Mouse (Mus musculus) bone marrow, adult 2 months (tissue): ENCODE results near the gene Ifi44. TPM values are rescaled to one million over a fixed set of nuclear protein-coding genes. Genes with fewer than 3 reads are reported as not detected.

Source experiments
- H3K27ac ChIP-seq: fragments of 200-500 bp; 2 replicates; pipeline ENCODE4 v1.5.1; 2012; ENCODE audit warnings: low read depth, mild to moderate bottlenecking, control low read depth, inconsistent platforms, low read length; ENCODE audit not compliant: control insufficient read depth, poor library complexity, insufficient read depth
- H3K4me1 ChIP-seq: fragments of 200-500 bp; 2 replicates; pipeline ENCODE4 v1.6.1; 2011; ENCODE audit warnings: low read length; ENCODE audit not compliant: control insufficient read depth, insufficient read depth
- H3K4me3 ChIP-seq: fragments of 200-500 bp; replicated peaks from 2 replicates; pipeline ENCODE3; 2011; ENCODE audit warnings: mild to moderate bottlenecking, low read depth, low read length, control low read depth; ENCODE audit not compliant: control insufficient read depth
- CTCF ChIP-seq: fragments of 200-500 bp; IDR thresholded peaks from 2 replicates; pipeline ENCODE4 v1.5.1; 2011; ENCODE audit warnings: low read length, control low read depth; ENCODE audit not compliant: control insufficient read depth, insufficient read depth
- POLR2A ChIP-seq: fragments of 200-500 bp; IDR thresholded peaks from 2 replicates; pipeline ENCODE4 v1.6.1; 2011; ENCODE audit warnings: low read depth, mild to moderate bottlenecking, control low read depth, low read length, borderline replicate concordance; ENCODE audit not compliant: control insufficient read depth
- WGBS: fragments of 180-500 bp; shearing (Covaris S2); methylation state at CpG from one replicate; pipeline ENCODE4 v1.1.7; 2018; 5-methylcytosine and 5-hydroxymethylcytosine counted together
- polyA plus RNA-seq: library from polyadenylated mRNA; stranded (reverse); fragments of >200 nt; gene quantifications from 2 replicates; pipeline ENCODE4 v1.2.4, GENCODE M21; 2011; ENCODE audit warnings: low replicate concordance; ENCODE audit not compliant: missing spikeins, insufficient read depth, insufficient read length

The Ifi44 gene
- polyA plus RNA-seq, result 2.7 and 5.1 TPM in 2 replicates

DNA sequence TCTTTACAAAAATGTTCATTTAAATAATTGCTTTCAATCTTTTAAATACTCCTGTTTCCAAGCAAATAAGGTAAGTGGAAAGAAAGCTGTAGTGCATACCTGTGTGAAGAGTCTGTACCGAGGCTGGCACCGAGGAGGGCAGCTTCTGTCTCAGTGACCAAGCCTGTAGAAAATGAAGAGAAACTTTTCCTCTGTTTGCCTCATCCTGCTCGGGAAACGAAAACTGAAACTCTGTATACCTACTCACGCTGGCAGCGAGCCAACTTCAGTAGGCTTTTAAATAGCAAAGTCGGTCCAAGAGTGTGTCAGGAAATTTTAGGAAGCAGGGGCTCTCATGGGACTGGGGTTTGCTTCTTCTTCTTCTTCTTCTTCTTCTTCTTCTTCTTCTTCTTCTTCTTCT is at the start of gene Ifi44:
Gene Ifi44, minus strand, starts transcription at position 224 of the 400 bp plus-strand sequence.
- peak within 1 kb of the TSS; percentile 27 for H3K4me3 ChIP-seq
- no peak within 1 kb of the TSS for H3K27ac ChIP-seq
- H3K4me1 ChIP-seq, result no peaks in the 10 kb centered on the region
- TF ChIP-seq CTCF (no peak), POLR2A (no peak)
- 2% methylated on average over 7 of the region's 7 CpGs for WGBS

DNA sequence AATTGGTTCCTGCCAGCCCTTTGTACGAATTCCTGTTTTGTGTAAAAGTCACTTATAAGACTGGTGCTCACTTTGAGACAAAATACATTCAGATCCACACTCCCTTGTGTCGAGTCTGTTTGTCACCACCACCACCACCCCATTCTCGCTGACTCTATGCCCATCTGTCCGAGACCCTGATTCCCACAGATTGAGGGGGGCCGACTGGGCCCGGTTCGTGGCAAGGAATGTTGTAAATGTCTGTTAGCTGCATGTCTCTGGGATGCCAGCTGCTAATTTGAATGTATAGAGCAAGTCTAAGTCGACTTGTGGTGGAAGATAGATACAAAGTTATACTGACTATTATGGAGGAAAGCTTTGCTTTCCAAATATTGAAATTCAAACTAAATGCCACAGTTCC is 38.9 kb upstream of the Ifi44 start:
- H3K4me3 ChIP-seq, result no peak overlapping the region
- H3K4me1 ChIP-seq, result no peaks in the 10 kb centered on the region
- WGBS, result 82% methylated on average over 8 of the region's 8 CpGs
- TF ChIP-seq CTCF (no peak), POLR2A (no peak)
- no peak overlapping the region for H3K27ac ChIP-seq

DNA sequence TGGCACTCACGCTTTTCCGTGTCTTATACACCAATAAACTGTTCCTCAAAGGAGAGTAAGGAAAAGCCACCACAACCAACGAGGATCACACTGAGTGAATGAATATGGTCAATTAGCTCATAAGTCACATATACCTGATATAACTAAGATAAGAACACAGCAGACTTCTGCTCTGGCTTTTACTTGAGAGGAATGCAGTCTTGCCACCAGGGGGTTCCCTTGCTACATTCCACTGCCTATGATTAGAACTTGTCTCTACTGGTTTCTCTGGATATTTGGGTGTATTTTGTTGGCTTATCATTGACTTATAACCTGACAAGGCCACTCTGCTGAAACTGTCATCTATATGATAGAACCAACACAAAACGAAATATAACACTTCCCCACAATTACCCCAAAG is 25.3 kb upstream of the Ifi44 start:
- TF ChIP-seq POLR2A (no peak), CTCF (no peak)
- 62% methylated on average over 4 of the region's 4 CpGs for WGBS
- Histone ChIP-seq H3K27ac (no peak overlapping the region), H3K4me1 (no peaks in the 10 kb centered on the region), H3K4me3 (no peak overlapping the region)

DNA sequence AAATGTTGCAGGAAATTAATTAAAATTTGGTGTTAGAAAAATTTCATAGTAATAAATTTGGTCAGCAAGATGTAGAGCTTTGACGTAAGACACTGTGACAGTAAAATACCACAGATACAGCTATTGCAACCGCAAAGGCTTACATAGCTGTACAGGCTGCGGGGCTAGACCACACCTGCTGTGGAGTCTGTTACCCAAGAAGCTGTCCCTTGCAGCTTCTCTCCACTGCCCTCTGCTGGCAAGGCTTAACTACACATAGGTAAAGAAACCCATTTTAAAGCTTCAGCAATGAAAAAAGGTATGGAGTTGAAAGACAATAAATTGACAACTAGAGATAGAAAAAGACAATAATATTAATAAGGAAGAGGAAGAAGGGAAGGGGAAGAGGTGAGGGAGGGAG is 21.3 kb upstream of the Ifi44 start:
- 15% methylated on average over 3 of the region's 3 CpGs for WGBS
- Histone ChIP-seq H3K27ac (no peak overlapping the region), H3K4me3 (no peak overlapping the region), H3K4me1 (no peaks in the 10 kb centered on the region)
- TF ChIP-seq CTCF (peak; percentile 35; the same call in 1 of the 2 replicates), POLR2A (no peak)

DNA sequence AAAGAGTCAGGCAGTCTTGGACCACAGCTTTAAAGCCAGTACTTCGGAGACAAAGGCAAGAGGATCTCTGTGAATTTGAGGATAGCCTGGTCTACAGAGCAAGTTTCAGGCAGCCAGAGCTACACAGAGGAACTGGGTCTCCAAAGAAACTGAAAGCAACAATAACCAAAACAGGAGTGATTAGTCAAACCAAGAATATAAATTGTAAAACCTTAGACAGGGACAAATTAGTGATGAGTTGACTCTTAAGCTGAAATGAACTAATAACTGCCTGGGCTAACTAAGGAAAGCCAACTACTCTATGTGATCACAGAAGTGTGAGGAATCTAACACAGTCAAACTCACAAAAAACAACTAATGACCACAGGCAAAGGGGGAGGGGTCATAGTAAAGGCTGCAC is 1.2 kb downstream of the Ifi44 start:
- TF ChIP-seq CTCF, result no peak
- no peak for TF ChIP-seq POLR2A
- Histone ChIP-seq H3K4me1 (no peaks in the 10 kb centered on the region), H3K4me3 (no peak overlapping the region), H3K27ac (no peak overlapping the region)
- 65% methylated on average over 1 of the region's 1 CpGs for WGBS

DNA sequence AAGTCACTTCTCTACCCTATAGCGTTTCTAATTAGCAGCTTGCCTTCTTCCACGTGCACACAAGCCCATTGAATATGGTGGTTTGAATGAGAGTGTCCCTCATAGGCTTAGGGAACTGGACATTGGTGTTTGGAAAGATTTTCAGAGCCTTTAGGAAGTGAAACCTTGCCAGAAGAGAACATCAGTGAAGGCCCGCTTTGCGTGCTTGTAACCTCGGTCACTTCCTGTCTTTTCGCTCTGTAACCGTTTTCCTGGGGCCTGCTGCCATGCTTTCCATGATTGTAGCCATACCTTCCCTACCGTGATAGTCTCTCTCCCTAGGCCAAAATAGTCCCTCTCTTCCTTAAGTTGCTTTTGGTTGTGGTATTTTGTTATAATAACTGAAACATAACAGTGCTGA is 3.7 kb downstream of the Ifi44 start:
- Histone ChIP-seq H3K27ac (no peak overlapping the region), H3K4me1 (no peaks in the 10 kb centered on the region), H3K4me3 (no peak overlapping the region)
- WGBS, result 58% methylated on average over 8 of the region's 8 CpGs
- TF ChIP-seq POLR2A (no peak), CTCF (no peak)

DNA sequence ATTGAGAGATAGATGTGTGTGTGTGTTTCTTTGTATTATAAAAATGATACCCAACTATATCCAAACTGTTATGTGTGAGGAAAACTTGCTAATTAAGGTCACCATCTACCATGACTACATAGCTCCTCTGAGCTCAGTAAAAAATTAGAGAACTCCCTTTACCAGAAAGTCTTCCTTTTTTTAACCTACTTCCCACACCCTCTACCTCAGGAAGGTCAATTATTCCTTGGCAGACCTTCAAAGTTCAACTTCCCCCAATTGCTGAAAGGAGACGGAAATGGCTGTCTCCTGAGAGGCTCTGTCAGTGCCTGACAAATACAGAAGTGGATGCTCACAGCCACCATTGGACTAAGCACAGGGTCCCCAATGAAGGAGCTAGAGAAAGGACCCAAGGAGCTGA is 7.5 kb downstream of the Ifi44 start:
- no peak overlapping the region for H3K4me3 ChIP-seq
- TF ChIP-seq CTCF (no peak), POLR2A (no peak)
- 30% methylated on average over 1 of the region's 1 CpGs for WGBS
- no peak overlapping the region for H3K27ac ChIP-seq
- no peaks in the 10 kb centered on the region for H3K4me1 ChIP-seq

DNA sequence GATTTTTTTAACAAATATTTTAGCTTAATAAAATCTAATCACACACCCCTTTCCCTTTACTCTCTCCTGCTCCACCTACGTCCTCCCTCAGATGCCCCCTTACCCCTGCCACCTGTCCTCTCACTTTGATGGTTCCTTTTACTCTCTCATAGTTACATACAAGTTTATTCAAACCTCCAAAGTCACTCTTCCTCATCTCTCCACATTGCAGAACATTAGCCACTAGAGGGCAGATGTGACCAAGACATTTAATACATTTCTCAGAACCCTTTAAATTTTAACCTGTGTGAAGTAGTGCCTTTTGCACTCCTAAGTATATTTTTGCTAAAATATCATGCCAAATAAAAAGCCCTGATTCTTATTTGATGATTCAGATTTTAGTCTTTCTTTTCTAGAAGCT is 33.5 kb downstream of the Ifi44 start:
- TF ChIP-seq POLR2A (no peak), CTCF (no peak)
- no peak overlapping the region for H3K27ac ChIP-seq
- no peak overlapping the region for H3K4me3 ChIP-seq
- no peaks in the 10 kb centered on the region for H3K4me1 ChIP-seq
- 16% methylated on average over 1 of the region's 1 CpGs for WGBS

DNA sequence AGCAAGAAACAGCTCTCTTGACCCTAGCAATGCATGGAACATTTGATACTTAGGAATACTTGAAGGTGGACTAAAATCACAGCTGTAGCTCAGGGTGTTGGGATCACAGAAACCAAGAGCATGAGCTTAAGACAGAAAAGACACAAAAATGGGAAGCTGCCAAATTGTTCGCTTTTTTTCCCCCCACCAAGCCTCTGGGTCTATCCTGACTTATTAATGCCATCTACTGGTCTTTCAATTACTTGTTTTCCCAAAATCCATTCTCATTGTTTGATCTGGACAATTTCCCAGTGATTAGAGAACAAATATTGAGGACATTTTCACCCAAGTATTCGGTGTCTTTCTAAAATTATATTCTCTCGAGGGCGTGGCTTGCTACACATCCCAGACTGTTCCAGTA is 42.4 kb downstream of the Ifi44 start:
- WGBS, result 77% methylated on average over 4 of the region's 4 CpGs
- Histone ChIP-seq H3K4me1 (no peaks in the 10 kb centered on the region), H3K4me3 (no peak overlapping the region), H3K27ac (no peak overlapping the region)
- TF ChIP-seq POLR2A (no peak), CTCF (no peak)

Other genes starting within 250 kb of the Ifi44 start
- not detected in 2 replicates for gene Ifi44l, start 12.9 kb upstream of the Ifi44 start, polyA plus RNA-seq
- gene Ptgfr, start 87.7 kb upstream of the Ifi44 start, polyA plus RNA-seq, result 0.65 and 0.97 TPM in 2 replicates